Mouse (Mus musculus): ENCODE measurements at regions not wholly inside any gene's neighbourhood (a gene's known extent, or its start where the extent isn't known, plus 50 kb on each side); places are given as distances from the start of the nearest gene placed in this dataset.

DNA sequence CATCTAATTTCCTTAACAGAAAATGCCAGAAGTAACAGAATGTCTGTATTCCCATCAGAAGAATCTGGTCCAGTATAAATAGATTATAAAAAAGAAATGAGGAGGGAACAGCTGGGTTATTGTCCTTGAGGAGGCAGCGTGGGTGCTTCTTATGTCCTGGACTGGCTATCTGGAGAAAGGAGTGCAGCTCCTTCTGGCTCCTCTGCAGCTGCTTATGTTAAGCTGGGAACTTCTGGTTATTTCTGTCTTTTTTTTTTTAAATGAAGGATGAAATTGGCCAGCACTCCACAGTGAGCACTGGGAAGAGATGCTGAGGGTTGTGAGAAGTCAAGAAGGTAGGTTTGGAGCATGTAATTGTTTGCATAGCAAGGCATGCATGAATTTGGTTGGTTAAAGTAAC, 441.5 kb downstream of the Ebf1 start:
- no peak for ATAC-seq (replicated peaks; ENCODE audit: insufficient number of reproducible peaks, low FRiP score, low TSS enrichment, poor library complexity, severe bottlenecking)

DNA sequence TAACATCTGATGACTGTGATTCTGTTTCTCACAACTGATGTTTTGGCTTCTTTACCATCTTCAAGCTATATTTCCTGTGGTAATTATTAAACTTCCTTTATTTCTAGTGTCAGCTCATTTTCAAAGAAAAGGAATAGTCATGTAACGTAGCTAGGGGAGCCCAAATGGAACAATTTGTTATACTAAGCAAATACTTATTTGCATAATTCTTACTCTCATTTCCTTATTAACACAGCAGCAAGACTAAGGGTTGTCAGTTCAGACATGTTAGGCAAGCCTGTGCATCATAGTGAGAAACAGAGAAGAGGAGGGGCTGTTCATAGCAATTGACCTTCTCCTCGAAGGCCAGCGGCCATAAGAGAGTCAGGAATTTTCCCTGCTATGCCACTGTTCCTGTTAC, 449.5 kb downstream of the Ebf1 start:
- no peak for ATAC-seq (replicated peaks; ENCODE audit: insufficient number of reproducible peaks, low FRiP score, low TSS enrichment, poor library complexity, severe bottlenecking)

DNA sequence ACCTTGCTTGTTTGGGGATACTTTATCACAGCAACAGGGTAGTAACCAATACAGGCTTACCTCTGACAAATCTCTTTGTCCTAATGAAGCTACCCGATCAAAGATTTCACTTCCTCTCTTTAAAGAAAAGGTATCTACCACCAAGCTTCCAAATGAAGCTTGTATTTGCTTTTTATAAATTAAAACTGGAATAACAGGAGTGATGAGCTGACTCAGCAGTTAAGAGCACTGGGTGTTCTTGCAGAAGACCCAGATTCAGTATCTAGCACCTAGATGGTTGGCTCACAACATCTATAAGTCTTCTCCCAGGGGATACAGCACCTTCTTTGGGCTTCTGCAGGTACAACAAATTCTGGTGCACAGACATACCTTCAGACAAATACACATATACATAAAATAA, 453.2 kb downstream of the Ebf1 start:
- no peak for ATAC-seq (replicated peaks; ENCODE audit: insufficient number of reproducible peaks, low FRiP score, low TSS enrichment, poor library complexity, severe bottlenecking)

DNA sequence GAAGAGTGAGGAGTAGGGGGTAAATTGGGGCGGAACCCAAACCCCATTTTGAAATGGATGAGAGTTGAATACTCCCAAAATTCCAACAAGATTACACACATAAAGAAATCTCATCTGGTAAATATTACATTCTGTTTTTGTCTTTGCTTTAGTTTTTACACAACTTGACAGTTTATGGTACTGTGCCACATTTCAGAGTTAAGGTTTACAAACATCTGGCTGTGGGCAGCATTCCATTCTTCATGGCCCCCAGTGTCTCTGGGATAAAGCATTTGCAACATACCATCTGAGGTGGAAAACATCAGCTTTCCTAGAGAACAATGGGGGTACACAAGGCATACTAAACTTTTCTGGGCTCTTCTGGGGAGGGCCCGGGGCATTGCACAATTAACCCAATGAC, 454.1 kb downstream of the Ebf1 start:
- no peak for ATAC-seq (replicated peaks; ENCODE audit: insufficient number of reproducible peaks, low FRiP score, low TSS enrichment, poor library complexity, severe bottlenecking)

DNA sequence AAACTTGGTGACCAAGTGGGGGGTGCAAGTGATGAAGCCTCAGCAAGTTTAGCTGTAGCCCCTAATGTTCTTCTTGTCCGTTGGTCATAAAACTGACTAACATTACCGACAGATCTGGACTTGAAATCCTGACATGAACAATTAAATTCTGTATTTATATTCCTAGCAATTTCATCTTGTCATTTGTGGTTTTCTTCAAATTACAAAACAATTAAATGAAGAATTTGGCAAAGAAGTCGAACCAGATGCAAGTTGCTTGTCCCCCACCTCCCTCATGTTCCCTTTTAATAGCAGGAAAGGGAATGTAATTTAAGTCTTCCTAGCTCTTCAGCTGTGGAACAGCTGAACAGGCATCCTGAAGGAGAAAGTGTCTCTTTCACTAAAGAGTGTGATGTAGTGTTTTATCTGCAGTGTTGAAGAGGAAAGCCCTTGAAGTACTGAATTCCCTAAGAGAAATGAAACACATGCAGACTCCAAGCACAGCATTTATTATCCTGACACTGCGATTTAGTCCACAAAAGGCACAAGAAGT, 467.5 kb downstream of the Ebf1 start:
- ATAC-seq (replicated peaks; ENCODE audit: insufficient number of reproducible peaks, low FRiP score, low TSS enrichment, poor library complexity, severe bottlenecking) = no peak

DNA sequence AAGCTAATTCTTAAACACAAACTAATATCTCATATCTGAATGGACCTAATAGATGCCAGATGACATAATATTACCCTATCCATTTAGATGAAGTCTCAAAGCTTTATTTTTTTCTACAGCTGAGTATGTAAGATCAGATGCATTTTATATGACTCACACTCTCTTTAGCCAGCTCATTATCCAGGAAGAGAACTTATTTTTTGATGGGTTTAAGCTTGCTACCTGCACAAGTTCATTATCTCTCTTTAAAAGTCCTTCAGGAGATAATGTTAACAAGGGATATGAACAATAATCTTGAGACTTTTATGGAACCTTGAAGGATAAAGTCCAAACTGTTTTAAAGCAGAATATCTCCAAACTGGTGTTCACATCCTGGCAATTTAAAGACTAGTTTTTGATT, 468.0 kb downstream of the Ebf1 start:
- no peak for ATAC-seq (replicated peaks; ENCODE audit: insufficient number of reproducible peaks, low FRiP score, low TSS enrichment, poor library complexity, severe bottlenecking)

DNA sequence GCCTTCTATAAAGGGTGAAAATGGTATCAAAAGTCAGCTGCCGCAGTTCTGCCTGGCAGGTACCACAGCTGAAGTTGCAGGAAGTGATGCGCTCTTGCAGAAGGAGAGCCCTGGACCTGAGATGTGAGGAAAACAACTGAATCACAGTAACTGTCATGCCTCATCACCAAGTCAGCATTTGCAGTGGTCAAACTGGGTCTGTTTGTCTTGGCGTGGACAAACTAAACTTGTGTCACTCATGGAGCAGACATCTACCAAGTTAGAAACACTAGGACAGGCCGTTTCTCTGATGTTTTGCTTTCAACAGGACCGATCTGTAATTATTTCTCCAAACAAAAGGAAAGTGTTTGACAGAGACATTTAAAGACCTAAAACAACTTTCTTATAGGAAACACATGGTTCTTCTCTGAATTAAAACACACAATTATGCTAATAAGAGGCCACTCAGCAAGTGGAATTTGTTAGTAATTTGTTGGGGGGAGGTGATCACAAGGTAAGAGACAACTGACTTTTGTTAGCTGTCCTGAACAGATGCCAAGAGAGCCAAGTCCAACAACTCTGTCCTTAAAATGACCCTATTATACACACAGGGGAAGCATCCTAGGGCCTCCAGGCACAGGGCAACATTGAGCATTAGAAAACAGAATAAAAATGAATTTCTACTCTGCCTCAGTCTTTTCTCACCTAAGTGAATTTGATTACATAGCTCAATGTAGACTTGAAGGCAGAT, 470.2 kb downstream of the Ebf1 start:
- no peak for ATAC-seq (replicated peaks; ENCODE audit: insufficient number of reproducible peaks, low FRiP score, low TSS enrichment, poor library complexity, severe bottlenecking)

DNA sequence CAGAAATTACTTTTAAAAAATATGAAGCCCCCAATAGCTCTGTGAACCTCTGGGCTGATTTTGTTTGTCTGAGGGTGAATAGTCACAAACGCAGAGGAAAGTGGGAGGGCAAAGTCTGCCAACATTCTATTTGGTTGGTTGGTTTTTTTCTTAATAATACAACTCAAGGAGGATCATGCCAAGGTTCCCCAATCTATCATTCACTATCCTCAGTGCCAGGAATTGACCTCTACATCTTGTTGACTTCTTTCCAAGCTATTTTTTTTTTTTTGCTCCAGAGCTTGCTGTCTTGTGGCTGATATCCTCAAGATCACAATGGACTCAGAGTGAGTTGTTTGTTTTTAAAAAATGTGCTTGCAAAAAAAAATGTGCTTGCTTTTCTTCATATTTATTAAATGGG, 471.2 kb downstream of the Ebf1 start:
- no peak for ATAC-seq (replicated peaks; ENCODE audit: insufficient number of reproducible peaks, low FRiP score, low TSS enrichment, poor library complexity, severe bottlenecking)

DNA sequence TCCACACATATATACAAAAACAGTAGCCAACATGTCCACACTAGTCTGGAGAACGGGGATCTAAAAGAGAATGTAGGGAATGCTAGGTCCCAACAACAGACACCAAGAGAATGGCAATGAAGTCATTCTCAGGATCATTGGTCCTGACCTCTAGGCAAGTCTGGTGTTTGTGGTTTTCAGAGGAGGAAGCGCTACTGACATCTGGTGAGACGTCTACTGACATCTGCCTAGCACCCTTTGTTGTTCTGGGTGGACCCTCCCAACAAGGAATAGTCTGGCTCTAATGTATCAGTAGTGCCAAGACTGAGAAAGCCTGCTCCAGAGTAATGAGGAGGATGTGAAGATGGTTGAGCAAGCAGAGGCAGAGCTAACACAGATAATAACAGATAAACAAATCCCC, 472.4 kb downstream of the Ebf1 start:
- ATAC-seq (replicated peaks; ENCODE audit: insufficient number of reproducible peaks, low FRiP score, low TSS enrichment, poor library complexity, severe bottlenecking) = no peak

DNA sequence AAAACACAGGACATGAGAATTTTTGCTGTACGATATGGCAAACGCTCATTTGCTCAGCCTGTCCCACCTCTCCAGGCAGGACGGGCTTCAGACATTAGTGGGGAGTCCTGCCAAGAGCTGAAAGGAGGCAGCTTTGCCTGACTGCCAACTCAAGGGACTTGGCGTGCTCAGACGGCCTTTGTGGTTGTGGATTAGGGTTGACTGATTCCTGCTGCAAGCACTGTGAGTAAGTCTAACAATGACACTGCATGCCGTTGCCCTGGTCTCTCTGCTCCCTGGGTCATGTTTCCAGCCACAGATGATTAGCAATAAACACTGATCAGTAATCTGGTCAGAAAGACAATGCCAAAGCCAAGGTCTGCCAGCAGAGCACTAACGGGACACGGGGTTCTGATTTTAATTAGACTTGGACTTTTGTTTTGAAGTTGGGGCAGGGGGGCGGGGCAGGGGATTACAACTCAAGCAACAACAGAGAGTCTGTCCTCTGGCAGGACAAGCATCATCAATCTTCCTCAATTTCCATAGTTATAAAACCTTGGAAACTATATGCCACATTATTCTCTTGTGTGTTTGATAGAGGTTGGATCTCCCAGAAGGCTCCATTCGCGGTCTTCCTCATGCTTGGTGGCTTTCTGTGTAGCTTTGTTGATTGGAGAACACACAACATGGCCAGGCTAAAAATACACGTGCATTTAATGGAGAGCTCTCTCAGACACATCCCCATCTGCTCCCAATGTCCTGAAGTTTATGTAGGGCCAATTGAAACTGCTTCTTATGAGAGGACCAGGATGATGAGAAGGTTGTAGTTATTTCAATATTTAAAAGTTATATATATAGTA, 486.6 kb downstream of the Ebf1 start:
- no peak for ATAC-seq (replicated peaks; ENCODE audit: insufficient number of reproducible peaks, low FRiP score, low TSS enrichment, poor library complexity, severe bottlenecking)

DNA sequence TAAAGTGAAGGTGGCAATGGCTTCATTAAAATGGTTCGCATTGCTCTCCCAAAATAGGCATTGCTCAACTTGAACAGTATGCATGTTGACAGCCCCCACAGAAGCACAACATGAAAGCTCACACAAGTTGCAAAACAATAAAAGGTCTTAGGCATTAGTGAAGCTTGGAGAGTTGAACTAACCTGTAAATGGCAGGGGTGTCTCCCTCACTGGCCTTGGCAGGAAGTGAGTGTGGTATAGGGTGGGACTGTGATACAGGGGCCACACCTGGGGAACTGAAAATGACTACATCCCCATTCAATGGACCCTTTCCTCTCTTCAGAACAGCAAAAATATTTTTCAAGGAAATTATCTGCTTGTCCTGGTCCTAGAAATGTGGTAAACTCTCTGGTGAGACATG, 499.6 kb downstream of the Ebf1 start:
- peak; percentile 59 for ATAC-seq (replicated peaks; ENCODE audit: insufficient number of reproducible peaks, low FRiP score, low TSS enrichment, poor library complexity, severe bottlenecking)

DNA sequence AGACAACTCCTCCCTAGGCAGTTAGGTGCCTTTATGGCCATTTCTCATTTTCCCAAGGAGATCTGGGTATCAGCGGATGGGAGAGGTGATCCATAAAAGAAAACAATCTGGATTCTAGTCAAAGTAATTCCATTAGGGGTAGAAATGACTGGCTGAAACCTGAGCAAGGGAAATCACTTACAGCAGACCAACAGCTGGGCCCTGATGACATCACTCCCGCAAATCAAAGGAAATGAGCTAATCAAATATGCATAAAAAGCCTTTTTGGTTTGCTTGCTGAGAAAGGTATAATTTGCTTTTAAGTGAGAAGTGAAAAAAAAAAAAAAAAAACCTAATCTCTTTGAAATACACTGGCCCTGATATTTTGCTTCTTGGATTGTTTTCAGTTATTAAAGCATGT, 506.2 kb downstream of the Ebf1 start:
- no peak for ATAC-seq (replicated peaks; ENCODE audit: insufficient number of reproducible peaks, low FRiP score, low TSS enrichment, poor library complexity, severe bottlenecking)

DNA sequence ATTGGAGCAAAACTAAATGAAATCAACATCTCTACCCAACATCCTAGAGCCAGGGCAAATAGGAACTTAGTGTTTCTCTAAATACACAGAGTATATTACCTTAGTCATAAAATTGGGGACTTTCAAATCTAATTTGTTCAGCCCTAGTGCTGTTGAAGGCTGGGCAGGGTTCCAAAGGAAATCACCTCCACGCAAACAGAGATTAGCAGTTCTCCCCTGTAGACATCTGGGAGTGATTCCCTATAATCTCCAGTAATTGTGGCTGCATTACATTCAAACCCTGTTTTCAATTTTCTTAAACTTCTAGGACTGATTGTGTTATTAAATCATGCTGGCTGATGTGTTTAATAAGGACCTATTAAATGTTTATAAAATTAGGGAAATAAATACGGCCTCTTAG, 519.7 kb downstream of the Ebf1 start:
- no peak for ATAC-seq (replicated peaks; ENCODE audit: insufficient number of reproducible peaks, low FRiP score, low TSS enrichment, poor library complexity, severe bottlenecking)

DNA sequence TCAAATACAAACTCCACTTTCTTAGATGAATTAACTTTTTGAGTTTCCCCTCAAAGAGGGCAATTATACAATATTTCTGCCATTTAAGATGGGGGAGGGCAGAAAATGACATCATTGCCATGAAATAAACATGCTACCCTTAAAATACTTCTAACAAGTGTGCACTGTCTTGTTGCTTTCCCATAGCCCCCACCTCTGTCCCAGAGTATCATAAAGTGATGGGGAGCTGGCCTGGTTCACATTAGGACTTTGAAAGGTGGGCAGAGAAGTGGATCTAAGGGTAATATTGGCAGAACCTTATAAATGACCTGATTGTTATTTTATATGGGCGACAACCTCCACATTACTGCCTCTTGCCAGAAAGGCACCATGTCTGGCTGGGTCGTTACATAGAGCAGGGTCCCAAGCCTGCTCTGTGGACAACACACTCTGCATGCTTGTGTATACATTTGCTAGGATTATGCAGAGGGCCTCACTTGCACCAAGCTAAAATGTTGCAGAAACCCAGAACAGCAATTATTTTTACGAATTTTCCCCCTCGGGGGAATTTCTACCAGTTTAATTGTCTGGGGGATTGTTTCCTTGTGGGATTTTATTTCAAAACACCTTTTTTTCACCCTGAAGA, 521.3 kb downstream of the Ebf1 start:
- ATAC-seq (replicated peaks; ENCODE audit: insufficient number of reproducible peaks, low FRiP score, low TSS enrichment, poor library complexity, severe bottlenecking) = no peak

DNA sequence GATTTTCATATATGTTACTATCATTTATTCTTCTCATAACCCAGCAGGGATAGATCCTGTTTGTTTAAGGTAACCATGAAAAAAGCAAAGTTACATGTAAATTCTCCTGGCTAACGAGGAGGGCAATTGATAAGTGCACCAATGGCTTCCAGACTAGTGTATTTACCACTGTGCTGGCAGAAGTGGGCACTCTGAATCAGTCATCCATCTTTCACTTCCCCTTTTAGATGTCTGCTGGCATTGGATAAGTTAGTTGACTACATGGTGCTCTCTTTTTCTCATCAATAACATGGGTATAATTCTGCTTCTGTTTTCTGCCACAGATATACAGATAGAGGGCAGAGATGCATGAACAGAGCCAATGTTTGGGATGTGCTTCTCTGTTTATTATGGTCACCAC, 523.4 kb downstream of the Ebf1 start:
- ATAC-seq (replicated peaks; ENCODE audit: insufficient number of reproducible peaks, low FRiP score, low TSS enrichment, poor library complexity, severe bottlenecking) = no peak

DNA sequence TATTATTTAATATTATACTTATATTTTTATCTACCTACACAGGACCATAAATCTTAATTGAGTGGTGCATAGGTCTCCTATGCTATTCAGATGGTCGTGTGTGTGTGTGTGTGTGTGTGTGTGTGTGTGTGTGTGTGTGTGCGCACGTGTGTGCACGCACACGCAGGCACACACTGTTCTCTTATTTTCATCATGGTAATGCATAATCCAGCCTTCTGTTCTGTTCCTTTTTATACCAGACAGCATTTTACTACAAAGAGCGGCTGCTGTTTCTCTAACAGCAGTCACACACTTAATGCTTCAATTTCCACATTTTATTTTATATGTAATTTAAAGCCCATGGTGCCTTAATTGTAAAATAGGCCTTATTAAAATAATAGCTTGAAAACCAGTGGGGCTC, 537.0 kb downstream of the Ebf1 start:
- no peak for ATAC-seq (replicated peaks; ENCODE audit: insufficient number of reproducible peaks, low FRiP score, low TSS enrichment, poor library complexity, severe bottlenecking)

DNA sequence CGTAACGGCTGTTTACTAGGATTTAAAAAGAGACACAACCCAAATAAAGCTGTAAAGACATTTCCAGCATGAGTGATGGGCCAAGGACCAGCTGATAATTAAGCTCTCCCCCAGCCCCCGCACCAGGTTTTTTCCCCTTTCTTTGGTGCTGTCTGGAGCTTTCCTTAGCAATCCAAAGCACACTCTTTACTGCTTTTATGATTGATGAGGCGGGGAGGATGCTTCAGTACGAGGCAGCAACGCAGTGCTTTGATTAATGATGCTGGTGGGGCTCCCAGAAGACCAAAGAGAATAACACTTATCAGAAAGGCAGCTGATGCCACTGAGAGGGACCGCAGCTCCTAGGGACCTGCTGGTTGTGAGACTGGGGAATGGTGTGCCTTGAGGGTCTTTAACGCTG, 537.4 kb downstream of the Ebf1 start:
- no peak for ATAC-seq (replicated peaks; ENCODE audit: insufficient number of reproducible peaks, low FRiP score, low TSS enrichment, poor library complexity, severe bottlenecking)

DNA sequence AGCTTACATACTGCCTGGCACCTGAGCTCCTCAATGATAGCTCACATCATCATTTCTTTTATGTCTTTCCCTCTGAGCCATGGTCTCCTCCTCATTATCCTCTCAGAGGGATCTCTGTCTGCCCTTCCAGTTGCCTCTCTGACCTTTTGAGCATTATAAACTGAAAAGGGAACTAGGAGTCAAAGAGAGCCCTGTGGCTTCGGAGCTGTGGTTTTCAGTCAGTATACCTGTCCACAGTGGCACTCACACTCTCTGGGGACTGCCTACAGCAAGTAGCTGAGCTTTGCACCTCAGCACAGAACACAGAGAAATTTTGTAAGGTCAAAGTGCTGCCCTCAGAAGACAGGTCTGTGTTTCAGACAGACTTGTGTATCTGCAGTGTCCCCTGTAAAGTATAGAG, 538.7 kb downstream of the Ebf1 start:
- no peak for ATAC-seq (replicated peaks; ENCODE audit: insufficient number of reproducible peaks, low FRiP score, low TSS enrichment, poor library complexity, severe bottlenecking)

DNA sequence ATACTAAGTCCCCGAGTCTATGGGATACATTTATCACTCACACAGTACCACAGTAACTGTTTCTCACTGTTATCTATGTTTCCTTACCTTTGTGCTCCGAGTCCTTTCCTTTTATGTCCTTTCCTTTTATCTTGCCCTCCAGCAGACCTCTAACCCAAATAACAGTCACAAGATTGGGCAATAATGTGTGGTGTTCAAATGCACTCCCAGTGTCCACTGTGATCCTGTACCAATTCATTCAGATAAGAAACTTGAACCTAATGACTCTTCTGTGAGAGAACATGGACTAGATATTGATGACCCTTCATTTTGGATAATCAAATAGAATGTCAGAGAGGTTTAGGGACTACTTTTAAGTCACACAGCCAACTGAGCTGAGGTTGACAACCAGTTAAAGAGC, 541.2 kb downstream of the Ebf1 start:
- no peak for ATAC-seq (replicated peaks; ENCODE audit: insufficient number of reproducible peaks, low FRiP score, low TSS enrichment, poor library complexity, severe bottlenecking)

DNA sequence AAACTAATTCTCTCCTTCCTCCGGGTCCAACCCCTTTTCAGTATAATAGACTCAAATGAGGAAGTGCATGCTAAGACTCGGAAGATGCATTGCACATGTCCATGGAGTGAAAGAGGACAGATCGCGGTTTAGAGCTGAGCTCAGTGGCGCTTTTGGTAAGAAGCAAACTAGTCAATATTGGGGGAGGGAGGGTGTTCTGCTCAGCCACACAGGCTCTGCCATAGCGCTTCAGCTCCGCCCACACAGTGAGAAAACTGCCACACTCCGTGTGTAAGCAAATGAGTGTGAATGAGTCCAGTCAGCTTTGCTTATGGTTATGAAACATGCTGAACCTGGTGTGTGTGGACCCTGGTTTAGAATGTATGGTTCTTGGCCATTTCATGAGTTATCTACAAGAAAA, 543.8 kb downstream of the Ebf1 start:
- 0 out of 2 replicates have a peak, but pooled peaks have one; percentile 22 for ATAC-seq (replicated peaks; ENCODE audit: insufficient number of reproducible peaks, low FRiP score, low TSS enrichment, poor library complexity, severe bottlenecking)
